Mouse (Mus musculus) myocyte (in vitro differentiated cells): ENCODE data around the gene Psmd2. TPM values are rescaled to one million over a fixed set of nuclear protein-coding genes. Genes with fewer than 3 reads are reported as not detected.

Source experiments
- H3K27me3 ChIP-seq: one replicate; pipeline ENCODE4 v1.6.1; 2011; ENCODE audit not compliant: control insufficient read depth, insufficient read depth, insufficient read length
- H3K36me3 ChIP-seq: one replicate; pipeline ENCODE4 v1.6.1; 2011; ENCODE audit not compliant: control insufficient read depth, insufficient read depth
- H3K4me2 ChIP-seq: one replicate; pipeline ENCODE4 v1.6.1; 2011; ENCODE audit warnings: low read depth, control low read depth
- H3K4me3 ChIP-seq: one replicate; pipeline ENCODE4 v1.5.1; 2011; ENCODE audit warnings: mild to moderate bottlenecking, control low read depth, moderate library complexity
- H3K79me2 ChIP-seq: one replicate; pipeline ENCODE4 v1.6.1; 2011; ENCODE audit not compliant: control insufficient read depth, insufficient read depth
- H3ac ChIP-seq: one replicate; pipeline ENCODE4 v1.6.1; 2011; ENCODE audit not compliant: control insufficient read depth, insufficient read length
- CEBPB ChIP-seq: IDR thresholded peaks from 2 replicates; pipeline ENCODE4 v1.6.1; 2011; ENCODE audit warnings: mild to moderate bottlenecking, moderate library complexity; ENCODE audit not compliant: poor library complexity, insufficient read depth, severe bottlenecking
- E2F4 ChIP-seq: IDR thresholded peaks from one replicate; pipeline ENCODE4 v1.6.1; 2011; ENCODE audit warnings: mild to moderate bottlenecking, control low read depth, moderate library complexity; ENCODE audit not compliant: insufficient read depth
- MAX ChIP-seq: IDR thresholded peaks from one replicate; pipeline ENCODE4 v1.6.1; 2011; ENCODE audit warnings: low read depth, mild to moderate bottlenecking, control low read depth
- MYOD1 ChIP-seq, 3 experiments: IDR thresholded peaks; one replicate each; pipeline ENCODE4 v1.6.1; 2011; ENCODE audit warnings: control low read depth in 2 of 3, low read depth in 2 of 3, mild to moderate bottlenecking in 2 of 3, moderate library complexity in 1 of 3; ENCODE audit not compliant: insufficient read length in 2 of 3, control insufficient read depth in 1 of 3
- MYOG ChIP-seq, 3 experiments: IDR thresholded peaks; one replicate each; pipeline ENCODE4 v1.6.1; 2011; ENCODE audit warnings: control low read depth in 2 of 3, low read depth in 2 of 3, mild to moderate bottlenecking in 2 of 3; ENCODE audit not compliant: insufficient read length in 2 of 3, control insufficient read depth in 1 of 3, insufficient read depth in 1 of 3
- POLR2A ChIP-seq: IDR thresholded peaks from one replicate; pipeline ENCODE4 v1.6.1; 2011; ENCODE audit warnings: low read depth, mild to moderate bottlenecking, control low read depth, moderate library complexity; ENCODE audit not compliant: insufficient read length
- POLR2AphosphoS2 ChIP-seq: IDR thresholded peaks from one replicate; pipeline ENCODE4 v1.6.1; 2011; ENCODE audit warnings: low read depth, control low read depth; ENCODE audit not compliant: insufficient read length
- REST ChIP-seq: IDR thresholded peaks from one replicate; pipeline ENCODE4 v1.6.1; 2011; ENCODE audit warnings: mild to moderate bottlenecking, control low read depth, moderate library complexity; ENCODE audit not compliant: insufficient read depth, insufficient read length
- SRF ChIP-seq: IDR thresholded peaks from one replicate; pipeline ENCODE4 v1.6.1; 2011; ENCODE audit warnings: low read depth; ENCODE audit not compliant: control insufficient read depth, insufficient read length
- TCF12 ChIP-seq: IDR thresholded peaks from one replicate; pipeline ENCODE4 v1.6.1; 2011; ENCODE audit warnings: mild to moderate bottlenecking, control low read depth; ENCODE audit not compliant: poor library complexity, insufficient read depth, severe bottlenecking
- TCF3 ChIP-seq: IDR thresholded peaks from one replicate; pipeline ENCODE4 v1.6.1; 2011; ENCODE audit warnings: low read depth, control low read depth; ENCODE audit not compliant: insufficient read length
- USF1 ChIP-seq: IDR thresholded peaks from one replicate; pipeline ENCODE4 v1.6.1; 2011; ENCODE audit warnings: low read depth, mild to moderate bottlenecking, control low read depth, moderate library complexity
- polyA plus RNA-seq: library from polyadenylated mRNA; unstranded; fragments of >200 nt; fragmentation: generic; extraction: Trizol; gene quantifications from one replicate; pipeline ENCODE4 v1.2.1, GENCODE M21; 2012; ENCODE audit warnings: missing spikeins

The Psmd2 gene
- polyA plus RNA-seq, 1 experiment: 285 TPM

GRCm38 (mm10) chr16:20637410-20637809, 14.0 kb upstream of the Psmd2 start:
- TF ChIP-seq MYOG (IDR thresholded peaks at IDR 0.05; ENCODE audit: control insufficient read depth in 1 of 3, insufficient read depth in 1 of 3, insufficient read length in 2 of 3, low read depth in 2 of 3) (no peak), MYOD1 (IDR thresholded peaks at IDR 0.05; ENCODE audit: control insufficient read depth in 1 of 3, insufficient read length in 2 of 3, low read depth in 2 of 3) (no peak), SRF (no peak), CEBPB (no peak), TCF12 (no peak), TCF3 (no peak), POLR2A (no peak), USF1 (no peak), E2F4 (no peak), REST (no peak), MAX (no peak), POLR2AphosphoS2 (no peak)
- no peaks in the 10 kb centered on the region for H3K79me2 ChIP-seq
- no peak overlapping the region for H3K4me3 ChIP-seq
- H3K4me2 ChIP-seq: no peak overlapping the region
- H3K27me3 ChIP-seq: no peaks in the 10 kb centered on the region
- no peak overlapping the region for H3ac ChIP-seq
- H3K36me3 ChIP-seq: no peaks in the 10 kb centered on the region

DNA sequence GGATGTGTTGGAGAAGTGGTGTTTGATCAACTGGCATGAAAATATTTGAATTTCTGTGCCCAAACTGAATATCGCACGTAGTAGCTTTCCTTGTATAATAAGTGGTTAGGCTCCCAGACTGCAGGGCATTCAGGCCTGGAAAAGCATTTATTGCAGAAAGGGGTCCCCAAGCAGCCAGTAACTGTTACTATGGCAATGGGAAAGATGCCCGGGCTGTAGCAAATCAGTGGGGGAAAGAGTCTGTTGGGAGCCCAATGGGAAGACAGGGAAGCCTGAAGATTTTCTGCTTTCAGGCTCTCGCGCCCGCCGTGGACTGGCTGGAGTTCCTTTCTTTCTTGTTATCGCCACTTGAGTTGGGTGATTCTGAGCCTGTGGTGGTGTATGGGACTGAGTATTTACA, 13.1 kb upstream of the Psmd2 start:
- H3K27me3 ChIP-seq: no peaks in the 10 kb centered on the region
- TF ChIP-seq MYOG (IDR thresholded peaks at IDR 0.05; ENCODE audit: control insufficient read depth in 1 of 3, insufficient read depth in 1 of 3, insufficient read length in 2 of 3, low read depth in 2 of 3) (no peak), CEBPB (no peak), MYOD1 (IDR thresholded peaks at IDR 0.05; ENCODE audit: control insufficient read depth in 1 of 3, insufficient read length in 2 of 3, low read depth in 2 of 3) (no peak), POLR2A (no peak), TCF12 (no peak), SRF (no peak), POLR2AphosphoS2 (no peak), REST (no peak), USF1 (no peak), MAX (no peak), E2F4 (no peak)
- no peak overlapping the region for H3K4me2 ChIP-seq
- H3K36me3 ChIP-seq: no peaks in the 10 kb centered on the region
- H3ac ChIP-seq: no peak overlapping the region
- H3K4me3 ChIP-seq: no peak overlapping the region
- no peaks in the 10 kb centered on the region for H3K79me2 ChIP-seq

DNA sequence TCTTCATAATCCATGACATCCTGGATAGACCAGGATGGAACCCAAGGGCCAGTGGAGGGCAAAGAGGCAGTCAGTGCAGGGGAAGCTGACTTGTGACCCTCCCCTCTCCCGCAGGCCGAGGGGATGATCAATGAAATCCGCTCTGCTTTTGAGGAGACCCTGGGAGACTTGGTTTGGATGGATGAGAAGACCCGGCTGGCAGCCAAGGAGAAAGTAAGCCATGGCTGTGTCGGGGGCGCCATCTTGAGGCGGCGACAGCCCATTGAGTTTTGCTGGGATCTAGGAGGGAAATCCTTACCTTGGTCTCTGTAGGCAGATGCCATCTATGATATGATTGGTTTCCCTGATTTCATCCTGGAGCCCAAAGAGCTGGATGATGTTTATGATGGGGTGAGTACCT, 9.3 kb upstream of the Psmd2 start:
- Histone ChIP-seq H3ac (no peak overlapping the region), H3K4me3 (no peak overlapping the region), H3K4me2 (no peak overlapping the region), H3K79me2 (no peaks in the 10 kb centered on the region), H3K27me3 (no peaks in the 10 kb centered on the region), H3K36me3 (no peaks in the 10 kb centered on the region)
- TF ChIP-seq POLR2A (no peak), POLR2AphosphoS2 (no peak), MAX (no peak), E2F4 (no peak), SRF (no peak), REST (no peak), MYOG (IDR thresholded peaks at IDR 0.05; ENCODE audit: control insufficient read depth in 1 of 3, insufficient read depth in 1 of 3, insufficient read length in 2 of 3, low read depth in 2 of 3) (no peak), MYOD1 (IDR thresholded peaks at IDR 0.05; ENCODE audit: control insufficient read depth in 1 of 3, insufficient read length in 2 of 3, low read depth in 2 of 3) (no peak), TCF12 (no peak), USF1 (no peak)

GRCm38 (mm10) chr16:20643911-20644310, 7.5 kb upstream of the Psmd2 start:
- Histone ChIP-seq H3K36me3 (no peaks in the 10 kb centered on the region), H3K79me2 (no peaks in the 10 kb centered on the region), H3K27me3 (no peaks in the 10 kb centered on the region), H3K4me2 (no peak overlapping the region), H3K4me3 (no peak overlapping the region), H3ac (no peak overlapping the region)
- TF ChIP-seq SRF: no peak
- TF ChIP-seq MYOD1 (IDR thresholded peaks at IDR 0.05; ENCODE audit: control insufficient read depth in 1 of 3, insufficient read length in 2 of 3, low read depth in 2 of 3): no peak
- TF ChIP-seq USF1: no peak
- TF ChIP-seq POLR2AphosphoS2: no peak
- no peak for TF ChIP-seq TCF3
- TF ChIP-seq E2F4: no peak
- TF ChIP-seq POLR2A: no peak
- TF ChIP-seq CEBPB: no peak
- TF ChIP-seq TCF12: no peak
- TF ChIP-seq MYOG (IDR thresholded peaks at IDR 0.05; ENCODE audit: control insufficient read depth in 1 of 3, insufficient read depth in 1 of 3, insufficient read length in 2 of 3, low read depth in 2 of 3): no peak
- no peak for TF ChIP-seq MAX
- TF ChIP-seq REST: no peak

DNA sequence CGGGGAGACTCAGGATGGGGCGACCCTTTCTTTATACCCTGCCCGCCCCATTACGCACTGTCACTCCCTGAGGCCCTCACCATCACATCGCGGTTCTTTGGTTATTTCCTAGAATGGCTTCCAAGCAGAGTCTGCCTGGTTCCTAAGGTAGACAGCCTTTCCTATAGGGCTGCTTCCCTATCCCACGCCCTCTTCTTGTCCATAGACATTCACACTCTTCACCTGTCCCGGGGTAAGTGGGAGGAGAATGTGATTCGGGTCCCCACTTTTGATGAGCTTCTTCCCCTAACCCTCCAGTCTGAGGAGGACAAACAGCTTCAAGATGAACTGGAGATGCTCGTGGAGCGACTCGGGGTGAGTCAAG, 477 bp downstream of the Psmd2 start:
- Histone ChIP-seq H3K36me3 (peaks cover 17% of the 10 kb centered on the region), H3K4me3 (peak overlapping the region; percentile 98)

More for the DNA sequence above, 477 bp downstream of the Psmd2 start:
- TF ChIP-seq POLR2A: no peak
- peak overlapping the region; percentile 22 for H3ac ChIP-seq
- no peaks in the 10 kb centered on the region for H3K27me3 ChIP-seq
- H3K4me2 ChIP-seq: peak overlapping the region; percentile 91
- peaks cover 25% of the 10 kb centered on the region for H3K79me2 ChIP-seq
